Mouse (Mus musculus) macrophage (primary cell): Measurements from ENCODE around the gene Lig1. TPM values are rescaled to one million over a fixed set of nuclear protein-coding genes. Genes with fewer than 3 reads are reported as not detected.
"Not testable (repeated sequence)": the region's sequence is repeated elsewhere in the genome, so short reads cannot be mapped to it uniquely, and the experiment has no call there.

Experiments
- H3K27ac ChIP-seq: fragments of 350-480 bp; formaldehyde crosslinking; 2 replicates; pipeline ENCODE4 v1.9.0; 2021
- H3K36me3 ChIP-seq: fragments of 350-480 bp; formaldehyde crosslinking; 2 replicates; pipeline ENCODE4 v1.9.0; 2021; ENCODE audit errors: inconsistent target
- H3K4me3 ChIP-seq: fragments of 350-480 bp; formaldehyde crosslinking; 2 replicates; pipeline ENCODE4 v1.9.0; 2021; ENCODE audit errors: inconsistent target
- H3K79me2 ChIP-seq: fragments of 350-480 bp; formaldehyde crosslinking; 2 replicates; pipeline ENCODE4 v1.9.0; 2021; ENCODE audit errors: inconsistent target
- WGBS: methylation state at CpG from one replicate; pipeline ENCODE4 v1.1.7; 2026; ENCODE audit warnings: inconsistent platforms; ENCODE audit not compliant: missing documents; 5-methylcytosine and 5-hydroxymethylcytosine counted together
- polyA plus RNA-seq: library from polyadenylated mRNA; stranded (reverse); fragments of 250-400 nt; gene quantifications from 3 replicates; pipeline ENCODE4 v1.2.4, GENCODE M21; 2018; ENCODE audit warnings: inconsistent platforms
- total RNA-seq, 78 experiments: library from RNA; depleted of rRNA; stranded (reverse); fragments of 250-400 nt; gene quantifications; 1 replicate in 9 of 78; 2 replicates in 24 of 78; 3 replicates in 43 of 78; 4 replicates in 2 of 78; pipeline ENCODE4 v1.2.4; 2018; ENCODE audit warnings: inconsistent platforms in 56 of 78

Gene Lig1
- 10 to 100 TPM in 18 of 26 experiments, 1 to 10 TPM in 8; 2.3 to 41.0 (median 15.4) TPM for total RNA-seq (2018; cell fraction: chromatin; rRNA removed)
- 10 to 100 TPM in 4 of 26 experiments, 1 to 10 TPM in 22; 5.9 to 14.4 (median 8.0) TPM for total RNA-seq (2018; cell fraction: cytosol; rRNA removed)
- 10 to 100 TPM in 6 of 26 experiments, 1 to 10 TPM in 20; 2.7 to 65.8 (median 7.3) TPM for total RNA-seq (2018; cell fraction: nucleus; rRNA removed)
- polyA plus RNA-seq = 5.4 to 37.3 TPM (median 35.3 TPM) in 3 replicates

DNA sequence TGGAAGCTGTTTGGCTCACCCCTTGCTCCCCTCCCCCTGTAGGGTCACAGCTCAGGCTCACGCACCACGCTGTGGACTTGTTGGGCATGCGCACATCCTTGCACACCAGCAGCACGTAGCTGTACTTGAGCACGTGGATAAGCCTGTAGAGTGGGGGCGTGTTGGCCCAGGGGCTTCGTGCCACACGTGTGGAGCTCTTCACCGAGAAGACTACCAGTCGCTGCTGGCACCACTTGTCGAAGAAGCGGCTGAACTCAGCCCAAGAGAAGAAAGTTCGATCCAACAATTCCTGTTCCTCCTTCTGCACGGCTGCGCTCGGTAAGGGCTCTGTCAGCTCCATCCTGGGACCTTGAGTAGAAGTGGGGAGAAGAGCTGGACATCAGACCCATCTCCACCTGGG, at the start of gene Lig1:
Gene Lig1, plus strand, starts transcription at position 203 of the 400 bp plus-strand sequence.
- H3K36me3 ChIP-seq = no peaks in the 10 kb centered on the region
- H3K79me2 ChIP-seq = peaks cover 19% of the 10 kb centered on the region
- peak within 1 kb of the TSS; percentile 63 for H3K27ac ChIP-seq
- peak within 1 kb of the TSS; percentile 85 for H3K4me3 ChIP-seq
- WGBS = 96% methylated on average over 15 of the region's 16 CpGs

DNA sequence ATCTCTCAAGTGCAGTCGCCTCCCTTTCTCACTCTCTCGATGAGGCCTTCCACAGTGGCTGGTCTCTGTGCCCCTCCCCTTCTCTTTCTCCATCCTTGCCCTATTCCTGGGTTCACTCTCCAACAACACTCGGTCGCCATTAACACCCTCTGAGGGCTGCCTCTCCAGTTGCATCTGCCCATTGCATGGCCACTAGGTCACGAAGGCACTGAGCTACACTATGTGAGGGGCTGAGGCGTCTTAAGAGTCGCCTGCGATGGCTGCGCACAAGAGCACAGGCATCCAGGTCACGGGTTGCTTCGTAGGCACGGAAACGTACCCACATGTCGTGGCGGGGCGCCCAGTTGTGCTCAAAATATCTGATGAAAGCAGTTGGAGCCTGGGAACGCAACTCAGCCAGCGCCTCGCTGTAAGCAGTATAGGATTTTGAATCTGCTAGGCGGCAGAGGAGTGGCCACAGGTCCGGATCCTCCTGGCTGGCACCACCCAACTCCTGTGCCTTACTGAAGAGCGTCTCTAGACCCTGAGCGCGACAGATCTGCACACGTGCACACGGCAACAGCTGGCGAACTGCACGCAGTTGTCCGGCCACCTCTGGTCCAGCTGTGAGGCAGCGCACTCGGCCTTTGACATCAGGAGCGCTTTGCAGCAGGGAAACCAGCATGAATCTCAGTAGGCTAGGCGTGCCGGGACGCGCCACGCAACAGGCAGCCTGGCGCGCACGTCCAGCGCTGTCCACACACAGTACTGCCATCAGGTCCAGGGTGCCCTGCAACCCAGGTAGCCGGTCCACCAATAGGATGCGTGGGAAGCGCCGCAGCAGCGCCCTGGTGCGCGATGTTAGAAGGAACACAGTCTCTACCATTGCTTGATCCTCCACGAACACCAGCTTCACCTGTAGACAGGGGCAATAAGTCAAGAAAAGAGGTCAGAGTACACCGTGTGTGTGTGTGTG, 16.1 kb upstream of the Lig1 start:
- Histone ChIP-seq H3K79me2 (no peaks in the 10 kb centered on the region), H3K36me3 (no peaks in the 10 kb centered on the region), H3K27ac (no peak overlapping the region), H3K4me3 (no peak overlapping the region)
- 58% methylated on average over 46 of the region's 50 CpGs for WGBS

DNA sequence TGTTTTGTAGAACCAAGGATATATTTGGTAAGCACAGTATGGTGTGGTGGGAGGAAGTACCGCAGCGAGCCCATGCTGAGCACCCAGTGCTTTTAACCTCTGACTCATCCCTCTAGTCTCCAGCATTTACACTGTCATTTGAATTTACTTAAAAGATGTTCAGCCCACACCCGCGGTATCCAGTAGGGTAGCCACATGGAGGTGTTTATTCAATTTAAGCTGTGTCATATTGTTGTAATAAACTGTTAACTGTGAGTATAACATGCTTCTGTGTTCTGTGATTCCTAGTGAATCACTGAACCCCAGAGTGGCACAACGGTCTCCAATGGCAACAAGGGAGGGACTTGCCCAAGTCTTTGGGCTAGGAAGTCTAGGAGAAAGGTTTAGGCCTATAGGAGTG, 13.2 kb upstream of the Lig1 start:
- H3K4me3 ChIP-seq = no peak overlapping the region
- no peak overlapping the region for H3K27ac ChIP-seq
- H3K79me2 ChIP-seq = no peaks in the 10 kb centered on the region
- 87% methylated on average over 5 of the region's 5 CpGs for WGBS
- H3K36me3 ChIP-seq = no peaks in the 10 kb centered on the region

DNA sequence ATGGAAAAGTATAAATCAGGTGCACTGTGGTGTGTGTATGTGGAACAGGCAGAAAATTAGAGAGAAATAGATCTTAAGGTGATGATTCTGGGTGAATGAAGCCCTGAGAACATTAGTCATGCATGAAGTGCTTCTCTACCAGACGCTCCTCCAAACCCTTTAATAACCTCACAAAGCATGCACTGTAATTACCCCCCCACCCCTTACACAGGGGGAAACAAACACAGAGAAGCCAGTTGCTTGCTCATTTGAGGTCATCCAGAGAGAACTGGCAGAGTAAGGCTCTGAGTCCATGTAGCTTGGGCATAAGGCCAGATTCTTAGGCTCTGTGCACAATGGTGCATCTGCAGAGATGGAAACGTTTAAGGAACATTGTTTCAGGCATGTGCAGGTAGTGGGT, 12.7 kb upstream of the Lig1 start:
- Histone ChIP-seq H3K27ac (no peak overlapping the region), H3K79me2 (no peaks in the 10 kb centered on the region), H3K4me3 (no peak overlapping the region), H3K36me3 (no peaks in the 10 kb centered on the region)
- WGBS = 77% methylated on average over 2 of the region's 2 CpGs

DNA sequence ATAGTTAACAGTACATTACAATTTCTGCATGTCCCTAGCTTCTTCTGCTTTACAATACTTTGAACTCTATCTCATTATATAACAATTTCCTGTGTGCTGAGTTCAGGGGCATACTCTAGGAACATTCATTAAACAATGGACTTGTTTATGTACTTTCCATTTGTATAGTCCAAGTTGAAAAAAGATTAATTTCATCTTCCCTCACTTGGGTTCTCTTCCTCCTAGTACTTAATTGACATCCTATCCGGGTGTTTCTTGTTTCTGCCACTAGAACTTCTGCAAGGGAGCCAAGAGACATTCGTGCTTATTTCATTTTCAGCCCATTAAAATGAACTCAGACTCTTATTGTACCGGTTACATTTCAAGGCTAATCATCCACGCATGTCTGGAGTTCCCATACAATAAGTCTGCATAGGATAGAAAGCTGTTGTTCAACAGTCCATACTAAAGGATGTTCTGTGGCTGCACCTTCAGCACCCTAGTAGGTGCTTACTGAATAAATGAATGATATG, 8.3 kb upstream of the Lig1 start:
- 94% methylated on average over 4 of the region's 4 CpGs for WGBS
- Histone ChIP-seq H3K36me3 (no peaks in the 10 kb centered on the region), H3K4me3 (no peak overlapping the region), H3K27ac (no peak overlapping the region), H3K79me2 (no peaks in the 10 kb centered on the region)

DNA sequence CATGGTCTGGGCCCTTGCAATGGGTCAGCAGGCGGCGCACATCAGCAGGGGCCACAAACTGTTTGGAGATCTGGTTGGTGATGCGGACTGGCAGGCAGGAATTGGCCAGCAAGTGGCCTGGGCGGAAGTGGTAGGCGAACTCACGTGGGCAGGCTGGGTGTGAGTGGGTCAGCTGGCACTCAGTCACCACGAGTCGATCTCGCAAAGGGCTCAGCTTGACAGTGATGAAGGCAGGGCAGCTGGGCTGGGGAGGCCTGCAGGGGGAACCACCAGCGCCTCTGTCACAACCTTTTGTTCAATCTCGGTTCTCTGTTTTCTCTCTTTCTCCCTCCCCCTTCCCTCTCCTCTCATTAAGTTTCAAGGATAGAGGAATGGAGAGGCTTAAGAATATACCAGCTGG, 7.7 kb upstream of the Lig1 start:
- H3K27ac ChIP-seq = no peak overlapping the region
- no peaks in the 10 kb centered on the region for H3K79me2 ChIP-seq
- WGBS = 86% methylated on average over 11 of the region's 11 CpGs
- no peaks in the 10 kb centered on the region for H3K36me3 ChIP-seq
- H3K4me3 ChIP-seq = no peak overlapping the region

DNA sequence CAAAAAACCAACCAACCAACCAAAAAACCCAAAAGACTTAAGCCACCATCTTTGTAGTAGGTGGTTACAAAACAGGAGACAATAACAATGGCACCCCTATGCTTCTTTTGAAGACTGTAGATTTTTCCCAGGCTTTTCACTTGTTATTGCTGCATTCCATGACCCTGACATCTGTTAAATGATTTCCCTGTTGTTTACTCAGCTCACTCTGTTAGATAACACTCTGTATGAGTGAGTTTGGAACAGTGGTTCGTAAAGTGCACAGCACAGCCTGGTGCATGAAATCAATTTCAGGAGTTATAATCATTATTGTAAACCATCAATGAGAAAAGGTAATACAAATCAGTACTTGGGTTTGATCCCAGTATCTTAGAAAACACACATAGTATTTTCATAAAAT, 5.4 kb upstream of the Lig1 start:
- Histone ChIP-seq H3K36me3 (no peaks in the 10 kb centered on the region), H3K4me3 (no peak overlapping the region), H3K27ac (no peak overlapping the region), H3K79me2 (no peaks in the 10 kb centered on the region)
- WGBS = 95% methylated on average over 1 of the region's 1 CpGs

DNA sequence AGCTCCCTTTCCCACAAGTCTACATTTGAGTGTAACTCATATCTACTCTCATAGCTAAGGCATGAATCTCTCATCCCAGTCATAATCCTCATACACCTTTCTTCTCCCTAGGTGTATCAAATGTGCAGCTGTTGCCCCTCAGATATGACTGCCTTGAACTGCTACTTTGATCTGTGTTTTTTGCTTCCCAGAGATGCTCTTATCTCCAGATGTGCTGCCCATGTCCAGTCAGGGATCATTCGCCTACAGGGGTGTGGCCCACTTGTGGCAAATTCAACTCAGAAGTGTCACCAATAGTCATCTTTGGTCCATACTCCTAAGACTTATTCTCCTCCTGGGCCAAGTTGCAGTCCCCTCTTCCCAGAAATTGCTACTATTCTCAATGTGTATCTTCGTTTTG, 750 bp downstream of the Lig1 start:
- Histone ChIP-seq H3K79me2 (peaks cover 19% of the 10 kb centered on the region), H3K4me3 (peak overlapping the region; percentile 85), H3K36me3 (no peaks in the 10 kb centered on the region), H3K27ac (peak overlapping the region; percentile 63)
- 27% methylated on average over 2 of the region's 2 CpGs for WGBS

DNA sequence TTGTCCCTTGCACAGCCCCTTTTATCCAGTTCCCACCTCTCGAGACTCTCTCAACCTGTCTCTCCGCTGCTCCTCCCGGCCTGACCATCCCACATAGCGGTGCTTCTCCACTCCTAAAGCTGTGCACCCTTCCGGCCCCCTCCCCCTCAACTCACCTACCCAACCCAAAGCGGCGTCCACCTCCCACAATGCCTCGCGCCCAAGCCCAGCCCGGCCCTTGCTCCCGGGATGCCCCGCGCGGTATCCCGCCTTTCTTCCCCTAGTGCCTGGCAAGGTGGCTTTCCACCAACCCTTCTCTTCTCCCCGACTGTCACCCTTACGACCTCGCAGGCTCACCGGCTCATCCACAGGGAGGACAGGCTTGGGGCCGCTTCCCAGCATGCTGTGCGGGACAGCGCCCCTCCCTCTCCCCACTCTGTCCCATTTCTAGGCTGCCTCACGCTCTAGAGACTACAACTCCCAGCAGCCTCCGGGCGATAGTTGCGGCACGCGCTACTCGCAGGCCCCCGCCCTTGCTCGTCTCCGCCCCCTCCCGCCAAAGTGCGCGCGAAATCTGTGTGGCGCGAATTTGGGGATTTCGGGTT, 1.3 kb downstream of the Lig1 start, which contains the start of gene Zswim9:
Gene Zswim9, minus strand, starts transcription at position 414 of the 584 bp plus-strand sequence.
- peak within 1 kb of the TSS; percentile 63 for H3K27ac ChIP-seq
- H3K4me3 ChIP-seq = peak within 1 kb of the TSS; percentile 85
- H3K79me2 ChIP-seq = peaks cover 19% of the 10 kb centered on the region
- WGBS = under 1% methylated on average over 38 of the region's 39 CpGs
- H3K36me3 ChIP-seq = no peaks in the 10 kb centered on the region

DNA sequence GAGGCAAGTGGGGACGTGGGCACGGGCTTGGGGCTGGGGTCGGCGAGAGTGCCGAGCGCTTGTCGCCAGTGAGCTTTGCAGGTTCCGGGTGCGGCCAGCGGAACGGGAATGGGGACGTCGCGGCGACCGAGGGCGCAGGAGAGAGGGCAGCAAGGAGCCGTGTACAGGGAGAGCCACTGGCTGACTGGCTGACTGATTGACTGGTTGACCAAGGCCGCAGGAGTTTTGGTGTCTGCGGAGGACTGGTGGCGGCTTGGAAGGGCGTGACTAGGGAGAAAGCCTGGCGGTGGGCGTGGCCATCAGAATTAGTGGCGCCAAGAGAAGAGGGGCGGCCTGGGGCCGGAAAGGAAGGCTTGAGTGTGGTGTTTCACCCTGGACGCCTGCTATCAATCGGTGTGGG, 1.9 kb downstream of the Lig1 start:
- H3K36me3 ChIP-seq, H3K27ac ChIP-seq: not testable (repeated sequence)
- H3K4me3 ChIP-seq = peak overlapping the region; percentile 85
- 0% methylated on average over 2 of the region's 29 CpGs for WGBS
- H3K79me2 ChIP-seq = peaks cover 19% of the 10 kb centered on the region

DNA sequence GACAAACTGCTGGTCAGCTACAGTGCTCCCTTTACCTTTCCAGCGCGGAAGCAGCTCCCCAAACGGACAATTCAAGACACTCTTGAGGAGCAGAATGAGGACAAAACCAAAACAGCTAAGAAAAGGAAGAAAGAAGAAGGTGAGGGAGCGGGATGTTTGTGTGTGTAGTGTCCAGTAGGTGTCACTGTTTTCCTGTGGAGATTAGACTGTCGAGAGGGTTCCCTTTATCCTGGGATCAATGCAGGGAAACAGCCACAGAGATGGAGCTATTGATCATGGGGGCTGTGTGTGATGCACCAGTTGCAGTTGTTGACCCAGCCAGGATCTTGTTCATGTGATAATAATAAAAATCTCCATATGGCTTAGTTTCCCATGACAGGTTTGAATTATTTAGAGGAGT, 11.5 kb downstream of the Lig1 start:
- Histone ChIP-seq H3K4me3 (no peak overlapping the region), H3K79me2 (no peaks in the 10 kb centered on the region), H3K27ac (no peak overlapping the region), H3K36me3 (0 out of 2 replicates have a peak, but pooled peaks cover 8% of the 10 kb centered on the region)
- 73% methylated on average over 5 of the region's 5 CpGs for WGBS

DNA sequence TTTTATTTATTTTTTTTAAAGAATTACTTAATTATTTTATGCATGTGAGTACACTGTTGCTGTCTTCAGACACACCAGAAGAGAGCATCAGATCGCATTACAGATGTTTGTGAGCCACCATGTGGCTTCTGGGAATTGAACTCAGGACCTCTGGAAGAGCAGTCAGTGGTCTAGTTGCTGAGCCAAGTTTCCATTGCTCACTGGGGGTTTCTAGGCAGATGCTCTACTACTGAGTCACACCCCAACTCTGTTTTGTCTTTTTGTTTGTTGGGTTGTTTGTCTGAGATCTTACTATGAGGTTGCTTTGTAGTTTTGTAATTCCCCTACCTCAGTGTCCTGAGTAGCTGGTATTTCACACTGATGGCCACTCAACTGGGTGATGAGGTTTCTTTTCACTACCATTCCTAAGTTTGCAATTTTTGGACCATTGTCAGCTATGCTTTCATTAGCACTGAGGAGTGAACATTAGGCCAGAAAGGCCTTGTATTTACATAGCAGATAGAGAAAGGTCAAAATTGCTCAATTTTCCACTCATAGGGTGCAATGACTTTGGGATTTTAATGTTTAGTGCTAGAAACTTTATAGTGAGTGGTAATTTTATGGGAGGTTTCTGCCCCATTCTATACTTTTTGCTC, 13.1 kb downstream of the Lig1 start:
- no peak overlapping the region for H3K4me3 ChIP-seq
- 100% methylated on average over 1 of the region's 1 CpGs for WGBS
- no peaks in the 10 kb centered on the region for H3K79me2 ChIP-seq
- H3K36me3 ChIP-seq = peaks cover 8% of the 10 kb centered on the region; the same call in 1 of the 2 replicates
- H3K27ac ChIP-seq = no peak overlapping the region

DNA sequence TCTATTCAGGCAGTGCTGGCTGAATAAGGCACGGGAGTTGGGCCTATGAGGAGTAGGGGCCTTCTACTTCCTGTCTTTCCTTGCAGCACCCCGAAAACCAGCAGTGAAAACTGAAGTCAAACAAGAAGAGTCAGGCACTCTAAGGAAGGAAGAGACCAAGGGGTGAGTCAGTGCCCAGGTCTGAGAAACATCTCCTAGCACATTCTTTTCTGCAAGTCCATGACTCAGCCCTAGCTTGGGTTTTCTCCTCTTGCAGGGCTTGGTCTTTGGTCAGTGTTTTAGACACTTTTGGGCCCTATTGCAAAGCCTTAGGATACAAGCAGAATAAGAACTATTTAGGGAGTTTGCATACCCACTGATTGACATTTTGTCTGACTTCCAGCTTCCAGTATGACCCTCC, 14.3 kb downstream of the Lig1 start:
- no peaks in the 10 kb centered on the region for H3K79me2 ChIP-seq
- 76% methylated on average over 2 of the region's 2 CpGs for WGBS
- H3K36me3 ChIP-seq = peaks cover 5% of the 10 kb centered on the region; the same call in 1 of the 2 replicates
- no peak overlapping the region for H3K27ac ChIP-seq
- H3K4me3 ChIP-seq = no peak overlapping the region
